In the genomic region with DNA sequence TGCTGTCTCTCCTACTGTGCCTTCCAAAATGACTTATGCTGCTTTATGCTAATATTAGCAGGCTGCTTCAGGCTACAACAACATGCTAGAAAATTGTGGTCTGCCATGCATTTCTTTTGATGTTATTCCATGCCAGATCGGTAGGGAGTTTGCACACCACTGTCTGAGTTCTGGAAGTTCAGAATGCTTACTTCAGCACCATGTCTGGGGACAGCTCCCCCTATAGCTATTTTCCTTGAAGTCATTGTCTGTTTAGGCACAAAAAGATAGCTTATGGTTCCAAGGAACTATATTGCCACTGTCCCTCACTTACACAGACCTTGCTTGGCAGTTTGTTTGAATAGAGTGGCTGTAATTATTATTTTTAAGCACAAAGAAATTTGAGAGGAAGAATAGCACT, we compare ENCODE assay signal across 12 mouse cellular contexts.
DNase-seq lines count a peak whose midpoint lies in the region; ATAC-seq and TF ChIP-seq lines count a peak whose summit lies in the region.
"Had no signal": no experiment of that assay in that cellular context is flagged by ENCODE, and none has a peak within 500 bp of the region (broad histone marks: within the 10 kb centered on the region; RNA-seq: fewer than 3 reads in every experiment).

No protein-coding gene starts in this region.

- no peak overlapping the region for H3K27ac ChIP-seq in forebrain, embryonic 13.5 days
- no peak overlapping the region for H3K27ac ChIP-seq in forebrain, embryonic 12.5 days
- H3K27ac ChIP-seq in lung, embryonic 14.5 days (ENCODE audit: low read depth), result no peak overlapping the region
- H3K27ac ChIP-seq in midbrain, embryonic 16.5 days (ENCODE audit: low read length), result peak overlapping the region; percentile 22; the same call in 1 of the 2 replicates
- H3K27ac ChIP-seq: hindbrain, embryonic 15.5 days had no signal

- 34% methylated on average over 1 of the region's 1 CpGs for WGBS in forebrain, embryonic 13.5 days
- 28% methylated on average over 1 of the region's 1 CpGs for WGBS in forebrain, embryonic 12.5 days
- 33% methylated on average over 1 of the region's 1 CpGs for WGBS in lung, embryonic 14.5 days
- WGBS in midbrain, embryonic 16.5 days, result 18% methylated on average over 1 of the region's 1 CpGs

- H3K9me3 ChIP-seq in forebrain, embryonic 13.5 days (replicated peaks), result no peaks in the 10 kb centered on the region
- H3K9me3 ChIP-seq in forebrain, embryonic 12.5 days, result no peaks in the 10 kb centered on the region
- no peaks in the 10 kb centered on the region for H3K9me3 ChIP-seq in lung, embryonic 14.5 days (ENCODE audit: low read depth, low read length)
- no peaks in the 10 kb centered on the region for H3K9me3 ChIP-seq in midbrain, embryonic 16.5 days (replicated peaks; ENCODE audit: control insufficient read depth, low read length, poor library complexity, severe bottlenecking)
- H3K9me3 ChIP-seq: hindbrain, embryonic 15.5 days had no signal

- H3K4me1 ChIP-seq in forebrain, embryonic 13.5 days, result peaks cover 10% of the 10 kb centered on the region
- peaks cover 9% of the 10 kb centered on the region for H3K4me1 ChIP-seq in forebrain, embryonic 12.5 days
- H3K4me1 ChIP-seq in lung, embryonic 14.5 days (ENCODE audit: insufficient read depth), result no peaks in the 10 kb centered on the region
- peaks cover 7% of the 10 kb centered on the region; the same call in 1 of the 2 replicates for H3K4me1 ChIP-seq in midbrain, embryonic 16.5 days (ENCODE audit: control insufficient read depth, insufficient read depth, low read length)

- H3K36me3 ChIP-seq in forebrain, embryonic 13.5 days (ENCODE audit: poor library complexity, severe bottlenecking), result no peaks in the 10 kb centered on the region
- H3K36me3 ChIP-seq in forebrain, embryonic 12.5 days (replicated peaks), result no peaks in the 10 kb centered on the region
- H3K36me3 ChIP-seq in lung, embryonic 14.5 days (ENCODE audit: insufficient read depth), result no peaks in the 10 kb centered on the region
- H3K36me3 ChIP-seq in midbrain, embryonic 16.5 days (ENCODE audit: control insufficient read depth, insufficient read depth, low read length), result no peaks in the 10 kb centered on the region
- H3K36me3 ChIP-seq: hindbrain, embryonic 15.5 days had no signal

- H3K4me2 ChIP-seq in forebrain, embryonic 13.5 days, result no peak overlapping the region
- H3K4me2 ChIP-seq in forebrain, embryonic 12.5 days, result no peak overlapping the region
- no peak overlapping the region for H3K4me2 ChIP-seq in lung, embryonic 14.5 days
- H3K4me2 ChIP-seq in midbrain, embryonic 16.5 days (ENCODE audit: low read length), result no peak overlapping the region
- H3K4me2 ChIP-seq: hindbrain, embryonic 15.5 days had no signal

- no peaks in the 10 kb centered on the region for H3K27me3 ChIP-seq in forebrain, embryonic 13.5 days
- H3K27me3 ChIP-seq in forebrain, embryonic 12.5 days, result no peaks in the 10 kb centered on the region
- no peaks in the 10 kb centered on the region for H3K27me3 ChIP-seq in lung, embryonic 14.5 days (ENCODE audit: insufficient read depth, low read length)
- H3K27me3 ChIP-seq in midbrain, embryonic 16.5 days (ENCODE audit: control insufficient read depth, insufficient read depth, low read depth, low read length), result no peaks in the 10 kb centered on the region
- H3K27me3 ChIP-seq: hindbrain, embryonic 15.5 days had no signal

- TF ChIP-seq CTCF in lung, embryonic 14.5 days (IDR thresholded peaks at IDR 0.05; ENCODE audit: low read depth), result 0 out of 2 replicates have a peak, but pooled peaks have one; percentile 11

- no peak overlapping the region for H3K4me3 ChIP-seq in forebrain, embryonic 13.5 days
- H3K4me3 ChIP-seq in forebrain, embryonic 12.5 days (replicated peaks), result no peak overlapping the region
- H3K4me3 ChIP-seq in lung, embryonic 14.5 days (ENCODE audit: low read depth, low read length), result no peak overlapping the region
- no peak overlapping the region for H3K4me3 ChIP-seq in midbrain, embryonic 16.5 days (ENCODE audit: low read depth, low read length)
- H3K4me3 ChIP-seq: hindbrain, embryonic 15.5 days; myocyte had no signal

- H3K9ac ChIP-seq in forebrain, embryonic 13.5 days, result no peak overlapping the region
- H3K9ac ChIP-seq in forebrain, embryonic 12.5 days, result no peak overlapping the region
- no peak overlapping the region for H3K9ac ChIP-seq in lung, embryonic 14.5 days
- H3K9ac ChIP-seq in midbrain, embryonic 16.5 days (ENCODE audit: low read depth, low read length), result no peak overlapping the region
- H3K9ac ChIP-seq: hindbrain, embryonic 15.5 days had no signal

- peak; percentile 75 for DNase-seq in lung, embryonic 14.5 days
- no peak for DNase-seq in lung, adult 18-20 months
- DNase-seq in embryo, embryonic 9.5 days (ENCODE audit: extremely low spot score), result peak; percentile 30
- no peak for DNase-seq in urinary bladder, postnatal 10 days (ENCODE audit: low spot score)
- DNase-seq in urinary bladder, adult 18-20 months (ENCODE audit: low spot score in 2 of 2), result no peak
- DNase-seq: gastrocnemius, postnatal 36 days; lung, adult 2 months had no signal

- ATAC-seq in forebrain, embryonic 13.5 days, result peak; percentile 33; the same call in 1 of the 2 replicates
- no peak for ATAC-seq in forebrain, embryonic 12.5 days (ENCODE audit: low FRiP score)
- no peak for ATAC-seq in lung, embryonic 14.5 days (ENCODE audit: insufficient read depth)
- ATAC-seq in midbrain, embryonic 16.5 days, result peak; percentile 48; the same call in 1 of the 2 replicates

Comparison
In these comparisons a context has a peak if more than half of its experiments do, and no peak if none do; other contexts are left out.
1. ATAC-seq: peak in forebrain, embryonic 13.5 days (single experiment) and midbrain, embryonic 16.5 days (single experiment); none in forebrain, embryonic 12.5 days (single experiment) and lung, embryonic 14.5 days (single experiment).
2. DNase-seq: peak in lung, embryonic 14.5 days (single experiment) and embryo, embryonic 9.5 days (single experiment); none in lung, adult 18-20 months (0 of 2), urinary bladder, postnatal 10 days (single experiment) and urinary bladder, adult 18-20 months (0 of 2).